Mouse (Mus musculus): ENCODE data around the gene Prex1. TPM values are rescaled to one million over a fixed set of nuclear protein-coding genes. Genes with fewer than 3 reads are reported as not detected.

The Prex1 gene
- polyA plus RNA-seq, 1 experiment from 2014 or later: 32.7 TPM

GRCm38 (mm10) chr2:166638079-166638800 lies 75.4 kb downstream of the Prex1 start:
- Histone ChIP-seq H3K9me3 (replicated peaks) (no peaks in the 10 kb centered on the region), H3K27ac (0 out of 2 replicates have a peak overlapping the region, but pooled peaks have one; percentile 6), H3K36me3 (ENCODE audit: poor library complexity, severe bottlenecking) (peaks cover 29% of the 10 kb centered on the region), H3K4me2 (no peak overlapping the region), H3K4me3 (no peak overlapping the region), H3K27me3 (no peaks in the 10 kb centered on the region), H3K4me1 (peaks cover 29% of the 10 kb centered on the region), H3K9ac (no peak overlapping the region)
- 86% methylated on average over 13 of the region's 13 CpGs for WGBS
- ATAC-seq: no peak

- no peak overlapping the region for H3K4me2 ChIP-seq
- no peak overlapping the region for H3K9ac ChIP-seq
- ATAC-seq: no peak
- no peak overlapping the region for H3K4me3 ChIP-seq
- H3K4me1 ChIP-seq: peaks cover 34% of the 10 kb centered on the region
- WGBS: 89% methylated on average over 4 of the region's 4 CpGs
- peak overlapping the region; percentile 73 for H3K27ac ChIP-seq
- H3K27me3 ChIP-seq: no peaks in the 10 kb centered on the region
- no peaks in the 10 kb centered on the region for H3K9me3 ChIP-seq (replicated peaks)
- H3K36me3 ChIP-seq (ENCODE audit: poor library complexity, severe bottlenecking): peaks cover 31% of the 10 kb centered on the region
These were observed 76.0 kb downstream of the Prex1 start for GRCm38 (mm10) chr2:166637673-166637990.

GRCm38 (mm10) chr2:166636867-166637672 lies 76.6 kb downstream of the Prex1 start:
- 45% methylated on average over 17 of the region's 17 CpGs for WGBS
- peak overlapping the region; percentile 73 for H3K27ac ChIP-seq
- peaks cover 34% of the 10 kb centered on the region for H3K4me1 ChIP-seq
- no peaks in the 10 kb centered on the region for H3K27me3 ChIP-seq
- no peak overlapping the region for H3K4me3 ChIP-seq
- no peak overlapping the region for H3K4me2 ChIP-seq
- ATAC-seq: peak; percentile 87
- no peak overlapping the region for H3K9ac ChIP-seq
- H3K36me3 ChIP-seq (ENCODE audit: poor library complexity, severe bottlenecking): peaks cover 32% of the 10 kb centered on the region
- H3K9me3 ChIP-seq (replicated peaks): no peaks in the 10 kb centered on the region

GRCm38 (mm10) chr2:166635521-166635920 lies 78.1 kb downstream of the Prex1 start:
- Histone ChIP-seq H3K36me3 (ENCODE audit: poor library complexity, severe bottlenecking) (peaks cover 35% of the 10 kb centered on the region), H3K9me3 (replicated peaks) (no peaks in the 10 kb centered on the region), H3K27ac (no peak overlapping the region), H3K9ac (no peak overlapping the region), H3K4me2 (no peak overlapping the region), H3K4me3 (no peak overlapping the region), H3K4me1 (peaks cover 34% of the 10 kb centered on the region), H3K27me3 (no peaks in the 10 kb centered on the region)
- no peak for ATAC-seq
- 85% methylated on average over 10 of the region's 10 CpGs for WGBS

GRCm38 (mm10) chr2:166632571-166633361 lies 80.9 kb downstream of the Prex1 start:
- Histone ChIP-seq H3K9me3 (replicated peaks) (no peaks in the 10 kb centered on the region), H3K4me1 (peaks cover 31% of the 10 kb centered on the region), H3K4me2 (no peak overlapping the region), H3K4me3 (no peak overlapping the region), H3K27me3 (no peaks in the 10 kb centered on the region), H3K27ac (peak overlapping the region; percentile 57), H3K36me3 (ENCODE audit: poor library complexity, severe bottlenecking) (peaks cover 36% of the 10 kb centered on the region), H3K9ac (no peak overlapping the region)
- WGBS: 81% methylated on average over 13 of the region's 13 CpGs
- ATAC-seq: peak; percentile 46

- Histone ChIP-seq H3K9me3 (replicated peaks) (no peaks in the 10 kb centered on the region), H3K4me1 (peaks cover 21% of the 10 kb centered on the region), H3K4me2 (no peak overlapping the region), H3K36me3 (ENCODE audit: poor library complexity, severe bottlenecking) (peaks cover 44% of the 10 kb centered on the region), H3K4me3 (no peak overlapping the region), H3K27ac (no peak overlapping the region), H3K9ac (peak overlapping the region; percentile 17; the same call in 1 of the 2 replicates), H3K27me3 (no peaks in the 10 kb centered on the region)
- ATAC-seq: no peak
- 89% methylated on average over 10 of the region's 10 CpGs for WGBS
These were observed 81.9 kb downstream of the Prex1 start for GRCm38 (mm10) chr2:166631621-166632171.

- peaks cover 48% of the 10 kb centered on the region for H3K36me3 ChIP-seq (ENCODE audit: poor library complexity, severe bottlenecking)
- no peak overlapping the region for H3K9ac ChIP-seq
- no peaks in the 10 kb centered on the region for H3K9me3 ChIP-seq (replicated peaks)
- H3K4me3 ChIP-seq: no peak overlapping the region
- H3K4me2 ChIP-seq: no peak overlapping the region
- no peaks in the 10 kb centered on the region for H3K27me3 ChIP-seq
- no peak for ATAC-seq
- H3K27ac ChIP-seq: no peak overlapping the region
- 88% methylated on average over 5 of the region's 5 CpGs for WGBS
- H3K4me1 ChIP-seq: peaks cover 16% of the 10 kb centered on the region
These were observed 82.4 kb downstream of the Prex1 start for GRCm38 (mm10) chr2:166631189-166631588.

- Histone ChIP-seq H3K9ac (no peak overlapping the region), H3K4me2 (no peak overlapping the region), H3K4me1 (peaks cover 12% of the 10 kb centered on the region), H3K4me3 (no peak overlapping the region), H3K27ac (no peak overlapping the region), H3K36me3 (ENCODE audit: poor library complexity, severe bottlenecking) (peaks cover 39% of the 10 kb centered on the region), H3K27me3 (no peaks in the 10 kb centered on the region), H3K9me3 (replicated peaks) (no peaks in the 10 kb centered on the region)
- 93% methylated on average over 17 of the region's 17 CpGs for WGBS
- no peak for ATAC-seq
These were observed 83.5 kb downstream of the Prex1 start for GRCm38 (mm10) chr2:166629941-166630674.

- 88% methylated on average over 6 of the region's 6 CpGs for WGBS
- Histone ChIP-seq H3K4me2 (no peak overlapping the region), H3K27ac (no peak overlapping the region), H3K4me3 (no peak overlapping the region), H3K9me3 (replicated peaks) (no peaks in the 10 kb centered on the region), H3K9ac (no peak overlapping the region), H3K36me3 (ENCODE audit: poor library complexity, severe bottlenecking) (peaks cover 33% of the 10 kb centered on the region), H3K27me3 (no peaks in the 10 kb centered on the region), H3K4me1 (peaks cover 22% of the 10 kb centered on the region)
- no peak for ATAC-seq
These were observed 86.1 kb downstream of the Prex1 start for GRCm38 (mm10) chr2:166627578-166627977.

- Histone ChIP-seq H3K9me3 (replicated peaks) (no peaks in the 10 kb centered on the region), H3K4me2 (no peak overlapping the region), H3K27ac (no peak overlapping the region), H3K36me3 (ENCODE audit: poor library complexity, severe bottlenecking) (peaks cover 22% of the 10 kb centered on the region), H3K9ac (no peak overlapping the region), H3K4me3 (no peak overlapping the region), H3K27me3 (no peaks in the 10 kb centered on the region), H3K4me1 (peaks cover 29% of the 10 kb centered on the region)
- WGBS: 84% methylated on average over 11 of the region's 11 CpGs
- no peak for ATAC-seq
These were observed 88.4 kb downstream of the Prex1 start for GRCm38 (mm10) chr2:166625219-166625618.

GRCm38 (mm10) chr2:166623081-166623567 lies 90.5 kb downstream of the Prex1 start:
- Histone ChIP-seq H3K4me3 (no peak overlapping the region), H3K4me1 (peaks cover 22% of the 10 kb centered on the region), H3K9me3 (replicated peaks) (no peaks in the 10 kb centered on the region), H3K27me3 (no peaks in the 10 kb centered on the region), H3K4me2 (no peak overlapping the region), H3K9ac (no peak overlapping the region), H3K27ac (peak overlapping the region; percentile 57), H3K36me3 (ENCODE audit: poor library complexity, severe bottlenecking) (peaks cover 29% of the 10 kb centered on the region)
- WGBS: 33% methylated on average over 8 of the region's 9 CpGs
- peak; percentile 55 for ATAC-seq

All from forebrain, embryonic 13.5 days (tissue).